Mouse (Mus musculus) T-cell, adult 2 months (primary cell): ENCODE data around the gene Cchcr1.

Source experiments
- DNase-seq: peaks from one replicate; pipeline ENCODE4 v3.0.0; 2022; ENCODE audit warnings: low spot score

Gene Cchcr1

DNA sequence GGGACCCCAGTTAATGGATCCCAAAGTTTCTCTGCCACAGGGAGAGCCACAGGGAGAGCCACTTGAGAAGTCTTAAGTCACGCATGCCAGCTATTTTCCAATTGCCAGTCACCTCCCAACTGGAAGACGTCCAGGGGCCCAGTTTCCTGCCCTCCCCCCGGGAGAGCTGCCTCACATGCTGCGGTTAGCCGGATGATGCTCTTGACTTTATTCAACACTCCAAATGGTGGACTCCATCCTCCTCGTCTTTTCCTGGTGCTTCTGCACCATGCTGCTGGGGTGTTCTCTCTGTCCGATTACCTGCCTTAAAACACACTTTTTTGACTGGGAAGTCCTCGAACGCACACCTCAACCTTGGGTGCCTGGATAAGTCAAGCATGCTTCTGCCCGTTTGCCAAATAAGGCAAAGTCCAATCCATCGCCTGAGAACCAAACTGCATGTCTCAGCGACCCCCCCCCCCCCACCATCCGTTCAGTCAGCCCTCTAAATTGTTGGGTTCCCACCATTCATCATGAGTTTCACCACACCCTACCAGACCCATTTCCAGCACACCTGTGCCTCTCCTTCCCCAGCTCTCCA, 39.4 kb downstream of the Cchcr1 start:
- no peak for DNase-seq

DNA sequence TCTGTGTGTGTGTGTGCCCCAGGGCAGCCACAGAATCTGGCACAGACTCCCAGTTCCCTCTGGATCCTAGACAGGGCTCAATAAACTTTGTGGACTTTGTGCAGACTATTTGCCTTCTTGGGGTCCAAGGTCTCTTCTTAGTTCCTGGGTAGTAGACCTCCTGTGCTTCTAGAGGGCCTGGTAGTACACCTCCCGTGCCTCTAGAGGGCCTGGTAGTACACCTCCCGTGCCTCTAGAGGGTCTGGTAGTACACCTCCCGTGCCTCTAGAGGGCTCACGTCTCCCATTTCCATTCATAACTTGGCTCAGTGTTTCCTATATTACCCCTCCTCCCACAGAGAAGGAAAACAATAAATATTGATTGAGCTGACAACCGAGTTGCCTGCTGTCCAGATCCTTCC, 39.9 kb downstream of the Cchcr1 start:
- DNase-seq: peak; percentile 46

DNA sequence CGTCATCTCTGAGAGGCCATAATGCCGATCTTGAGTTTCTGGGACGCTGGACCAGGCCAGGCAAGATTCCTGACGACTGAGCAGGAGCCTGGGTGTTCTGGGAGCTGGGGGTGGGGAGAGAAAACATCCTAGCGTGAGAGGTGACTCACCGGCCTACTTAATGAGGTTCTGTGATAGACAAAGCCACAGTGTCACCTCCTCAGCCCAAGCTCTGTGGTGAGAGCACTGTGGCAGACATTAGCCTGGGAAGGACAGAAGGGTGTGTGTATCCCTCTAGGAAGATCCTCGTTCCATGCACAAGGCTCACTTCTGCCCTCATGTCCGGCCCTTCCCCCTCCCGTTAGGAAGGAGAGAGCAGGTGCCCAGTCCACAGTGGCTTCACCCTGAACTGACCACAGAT, 40.5 kb downstream of the Cchcr1 start:
- no peak for DNase-seq

DNA sequence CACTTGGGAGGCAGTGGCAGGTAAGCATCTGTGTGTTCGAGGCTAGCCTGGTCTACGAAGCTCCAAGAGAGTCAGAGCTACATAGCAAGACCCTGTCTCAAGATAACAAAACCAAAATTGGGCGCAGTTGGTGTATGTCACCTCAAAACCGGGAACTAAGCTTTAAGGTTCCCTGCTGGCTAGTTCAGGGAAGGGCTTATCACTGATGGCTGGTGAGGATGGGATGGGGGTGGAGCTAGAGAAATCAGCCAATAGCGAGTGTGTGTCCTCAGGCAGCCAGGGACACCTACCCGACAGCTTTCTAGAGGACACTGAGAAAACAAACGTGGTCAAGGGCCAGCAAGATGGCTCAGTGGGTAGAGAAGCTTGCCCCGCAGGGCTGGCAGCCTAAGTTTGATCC, 41.3 kb downstream of the Cchcr1 start:
- DNase-seq: no peak

DNA sequence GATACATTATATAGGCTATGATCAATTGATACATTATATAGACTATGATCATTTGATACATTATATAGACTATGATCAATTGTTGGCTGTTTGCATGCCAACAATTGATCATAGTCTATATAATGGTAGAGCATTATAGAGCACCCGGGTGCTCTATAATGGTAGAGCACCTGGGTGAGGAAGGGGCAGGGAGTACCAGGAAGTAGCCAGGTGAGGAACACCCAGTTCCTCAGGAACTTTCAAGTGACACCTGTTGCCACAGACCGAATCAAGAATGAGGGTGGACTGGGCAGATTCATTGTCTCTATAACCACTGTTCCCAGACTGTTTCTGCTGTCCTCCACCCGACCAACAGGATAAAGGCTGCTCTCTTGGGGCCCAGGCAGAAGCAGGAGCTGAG, 50.2 kb downstream of the Cchcr1 start, which contains the start of gene 2300002M23Rik:
2300002M23Rik (plus strand) TSS at position 301 of the 400 bp plus-strand sequence.
- no peak for DNase-seq

DNA sequence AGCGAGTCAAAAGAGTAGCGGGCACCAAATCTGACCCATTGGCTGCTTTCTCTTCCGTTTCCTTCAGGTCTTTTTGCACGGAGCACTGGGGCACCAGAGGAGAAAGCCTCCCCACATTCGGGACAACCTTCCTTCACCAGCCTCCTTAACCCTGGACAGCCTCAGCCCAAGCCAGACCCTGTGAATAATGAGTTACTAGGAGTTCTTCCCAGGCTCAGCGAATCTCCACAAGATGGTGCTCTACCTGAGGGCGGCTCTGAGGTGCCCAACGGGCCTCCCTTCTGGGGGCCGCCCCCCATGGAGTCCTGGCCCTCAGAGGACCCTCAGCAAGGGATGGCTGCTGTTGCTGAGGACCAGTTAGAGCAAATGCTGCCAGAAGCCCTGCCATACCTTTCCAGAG, 50.9 kb downstream of the Cchcr1 start:
- no peak for DNase-seq

DNA sequence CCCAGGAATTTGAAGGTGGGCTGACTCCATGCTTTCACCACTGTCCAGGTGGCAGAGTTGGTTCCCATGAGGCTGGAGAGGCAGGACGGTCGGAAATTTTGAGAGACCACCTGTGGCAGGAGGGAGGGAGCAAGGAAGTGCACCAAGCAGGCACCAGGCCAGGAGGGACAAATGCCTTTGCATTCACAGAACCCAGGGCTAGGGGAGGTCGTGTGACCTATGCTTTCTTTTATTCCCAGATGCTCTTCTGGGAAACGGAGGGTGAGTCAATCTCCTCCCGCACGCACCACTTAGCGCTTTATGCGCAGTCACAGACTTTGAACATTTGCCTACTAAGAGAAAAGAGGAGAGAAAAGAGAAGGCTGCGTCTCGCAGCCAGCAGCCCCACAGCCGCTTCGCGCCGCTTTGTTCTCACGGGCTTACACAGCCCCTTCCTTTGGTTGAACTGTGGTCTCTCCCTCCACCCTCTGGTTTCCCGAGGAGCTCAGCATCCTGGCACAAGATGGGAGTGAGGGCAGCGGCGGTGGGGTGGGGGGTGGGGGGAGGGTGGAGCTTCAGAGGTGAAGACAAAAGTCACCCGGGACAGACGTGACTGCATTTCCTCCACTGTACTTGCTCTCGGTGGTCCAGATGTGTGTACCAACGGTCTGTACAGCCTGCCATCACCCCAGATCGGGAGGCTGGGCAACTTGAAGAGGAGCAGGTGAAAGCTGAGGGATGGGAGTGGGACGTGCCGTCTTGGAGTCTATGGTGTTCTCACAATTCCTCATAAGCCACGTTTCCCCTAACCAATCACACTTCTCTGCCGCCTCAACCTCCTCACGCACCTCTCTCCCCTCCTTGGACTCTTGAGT, 52.4 kb downstream of the Cchcr1 start:
- DNase-seq: peak; percentile 20

DNA sequence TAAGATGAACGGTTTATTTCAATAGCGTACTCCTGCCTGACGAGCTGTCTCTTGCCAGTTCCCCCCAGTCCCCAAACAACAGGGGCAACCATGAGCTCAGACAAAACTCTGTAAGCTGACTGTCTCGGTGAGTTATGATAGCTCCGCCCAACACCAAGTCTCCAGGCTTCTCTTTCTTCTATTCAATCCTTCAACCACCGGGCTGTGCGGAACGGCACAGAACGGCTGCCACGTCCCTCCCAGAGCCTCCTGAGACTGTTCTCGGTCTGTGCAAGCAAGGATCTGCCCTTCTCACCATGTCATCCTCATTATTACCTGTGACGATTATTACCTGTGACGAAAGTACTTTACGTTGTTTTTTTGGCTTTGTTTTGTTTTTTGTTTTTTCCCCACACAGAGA, 53.9 kb downstream of the Cchcr1 start:
- DNase-seq: no peak

DNA sequence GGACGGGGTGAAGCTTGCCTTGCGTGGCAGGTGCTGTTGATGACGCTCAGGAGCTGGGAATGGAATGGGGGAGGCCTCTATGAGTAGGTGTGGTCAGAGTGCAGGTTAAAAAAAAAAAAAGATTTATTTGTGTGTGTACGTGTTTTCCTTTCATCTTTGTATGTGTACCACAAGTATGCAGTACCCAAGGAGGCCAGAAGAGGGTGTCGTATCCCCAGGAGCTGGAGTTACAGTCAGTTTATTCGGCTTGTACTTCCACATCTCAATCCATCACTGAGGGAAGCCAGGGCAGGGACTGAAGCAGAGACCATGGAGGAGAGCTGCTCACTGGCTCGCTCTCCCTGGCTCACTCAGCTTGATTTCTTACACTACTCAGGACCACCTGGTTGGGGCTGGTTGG, 54.6 kb downstream of the Cchcr1 start:
- no peak for DNase-seq

DNA sequence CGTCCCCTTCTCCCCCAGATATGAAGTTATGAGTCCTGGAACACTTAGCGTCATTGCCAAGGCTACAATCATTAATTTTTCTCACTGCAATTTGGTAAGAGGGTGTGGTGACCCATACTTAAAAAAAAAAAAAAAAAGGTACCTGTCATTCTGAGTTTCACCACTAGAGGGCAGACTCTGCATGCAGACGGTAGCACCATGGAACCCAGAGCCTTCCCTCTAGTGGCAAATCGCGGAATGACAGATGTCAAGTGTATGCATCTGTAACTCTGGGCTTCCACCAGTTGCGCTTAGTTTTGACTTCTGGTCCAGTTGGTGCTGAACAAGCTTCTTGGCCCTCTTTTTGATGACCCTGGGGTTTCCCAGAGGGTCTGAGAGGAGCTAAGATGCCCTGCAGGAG, 61.3 kb downstream of the Cchcr1 start:
- DNase-seq: peak; percentile 80
